Mouse (Mus musculus): ENCODE measurements around the gene Rbm34.

Gene Rbm34

DNA sequence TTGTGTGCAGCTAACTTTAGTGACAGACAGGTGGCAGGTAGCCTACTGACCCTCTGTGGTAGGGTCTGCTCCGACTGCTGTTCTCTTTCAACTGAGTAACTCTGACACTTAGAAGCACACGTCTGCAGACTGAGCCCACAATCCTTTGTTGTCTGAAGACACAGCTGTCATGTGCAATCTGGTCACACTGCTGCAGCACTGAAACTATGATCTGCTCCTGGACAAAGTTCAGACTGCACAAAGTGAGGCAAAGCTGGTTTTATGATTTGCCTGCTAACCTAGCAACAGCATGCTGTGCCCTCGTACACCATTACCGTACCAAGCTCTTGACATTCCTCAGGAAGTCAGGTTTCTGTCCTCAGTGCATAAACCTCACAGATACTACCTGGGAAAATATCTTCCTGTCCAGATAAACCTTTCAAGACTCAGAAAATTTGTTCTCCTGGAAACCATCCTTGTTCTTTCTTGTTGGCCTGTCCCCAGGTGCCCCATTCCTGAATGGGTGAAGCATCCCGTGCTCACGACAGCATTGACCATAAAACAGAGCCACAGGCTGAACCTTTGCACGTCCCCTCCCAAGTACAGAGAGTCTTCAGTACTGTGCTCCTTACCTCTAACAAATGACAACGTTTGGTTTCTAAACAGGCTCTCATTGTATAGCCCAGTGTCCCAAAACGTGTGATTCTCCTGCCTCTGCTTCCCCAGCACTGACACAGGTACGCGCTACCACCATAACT, 18.8 kb downstream of the Rbm34 start:
- no peak for DNase-seq

DNA sequence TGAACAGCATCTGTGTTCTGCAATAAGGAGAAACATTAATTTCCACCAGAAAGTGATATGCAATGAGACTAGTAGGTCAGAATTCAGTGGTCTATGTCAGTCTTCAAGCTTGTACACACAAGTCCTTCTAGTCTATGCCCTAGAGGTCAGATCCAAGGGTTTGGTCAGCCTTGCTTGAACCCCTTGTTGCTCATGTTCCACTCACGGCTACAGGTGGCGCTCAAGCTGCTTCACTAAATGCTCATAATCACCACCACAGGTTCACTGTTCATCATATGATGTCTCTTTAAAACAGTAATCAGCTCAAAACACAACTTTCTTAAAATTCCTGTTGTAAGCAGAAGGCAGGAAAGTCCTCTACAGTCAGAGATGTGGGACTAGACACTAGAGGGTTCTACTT, 21.3 kb downstream of the Rbm34 start:
- DNase-seq, result no peak

DNA sequence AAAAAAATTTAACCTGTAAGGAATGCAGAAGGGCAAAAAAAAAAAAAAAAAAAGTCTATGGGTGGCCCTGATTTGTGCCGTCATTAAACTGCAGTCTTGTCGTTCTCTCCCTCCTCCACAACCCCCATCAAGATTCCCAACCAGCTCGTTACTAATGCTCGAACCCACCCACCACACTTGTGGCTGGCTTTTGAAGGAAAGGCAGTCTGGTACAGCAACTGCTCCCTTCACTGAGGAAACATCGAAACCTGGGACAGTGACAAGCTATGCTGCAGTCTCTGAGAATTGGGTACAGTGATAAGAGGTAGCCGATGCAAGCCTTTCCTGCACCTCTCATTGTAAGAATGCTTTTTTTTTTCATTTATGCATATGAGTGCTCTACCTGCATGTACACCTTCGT, 24.4 kb downstream of the Rbm34 start:
- DNase-seq, result peak; percentile 18 to 23

DNA sequence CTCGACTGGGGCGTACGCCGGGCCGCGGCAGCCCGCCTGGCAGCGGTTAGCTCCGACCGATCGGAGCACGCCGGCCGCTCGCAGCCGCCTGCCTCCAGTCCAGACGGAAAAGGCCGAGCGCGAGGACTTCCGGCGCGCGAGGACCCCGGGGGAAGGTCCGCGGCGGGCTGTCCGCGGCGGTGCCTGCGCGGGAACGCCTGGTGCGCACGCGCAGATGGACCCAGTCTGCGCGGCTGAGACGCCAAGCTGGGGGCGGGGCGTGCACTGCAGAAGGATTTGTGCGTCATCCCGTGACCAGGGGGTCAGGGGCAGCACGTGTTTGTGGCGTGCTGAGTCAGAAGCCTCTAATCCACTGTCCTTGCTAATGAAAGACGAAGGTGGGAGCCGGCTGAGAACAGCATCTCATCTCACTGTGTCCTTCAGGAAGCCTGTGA, 25.1 kb downstream of the Rbm34 start, which contains the start of gene Tomm20:
Gene Tomm20, minus strand, starts transcription at position 115 of the 434 bp plus-strand sequence.
- DNase-seq, result peak; percentile 99

DNA sequence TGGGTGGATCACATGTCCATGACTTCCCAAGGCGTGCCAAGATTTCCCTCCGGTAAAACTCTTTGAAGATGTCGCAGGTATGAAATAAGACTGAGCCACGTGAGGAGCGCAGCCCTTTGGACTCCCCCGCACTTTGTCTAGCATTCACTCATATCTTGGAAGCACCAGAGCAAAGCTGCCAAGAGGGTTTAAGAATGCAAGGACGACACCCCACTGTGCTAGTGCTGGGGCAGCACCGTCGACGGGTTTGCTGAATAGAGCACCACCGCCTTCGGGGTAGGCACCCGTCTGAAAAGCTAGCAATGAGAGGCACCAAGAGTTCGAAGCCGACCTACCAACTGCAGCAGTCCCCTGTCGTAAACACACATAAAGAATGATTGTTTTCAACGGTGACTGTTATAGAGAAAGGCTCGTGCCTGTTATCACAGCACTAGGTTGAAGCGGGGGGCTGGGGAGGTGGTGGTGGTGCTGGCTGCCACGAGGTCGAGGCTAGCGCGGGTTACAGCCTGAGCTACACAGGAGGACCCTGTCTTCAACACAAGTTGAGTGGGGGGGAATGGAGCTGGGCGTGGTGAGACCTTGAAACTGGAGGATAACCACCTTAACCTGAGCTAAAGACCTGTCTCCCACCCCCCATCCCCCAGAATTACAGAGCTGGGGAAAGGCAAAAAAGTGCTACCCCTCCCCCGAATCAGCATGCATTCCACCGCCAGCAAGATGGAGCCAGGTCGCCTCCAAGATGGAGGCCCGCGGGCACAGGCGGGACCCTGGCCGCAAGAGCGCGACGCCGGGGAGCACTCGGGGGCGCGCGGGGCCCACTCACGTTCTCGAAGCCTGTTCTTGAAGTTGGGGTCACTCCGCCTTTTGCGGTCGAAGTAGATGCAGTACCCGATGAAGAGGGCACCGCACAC, 25.8 kb downstream of the Rbm34 start:
- peak; percentile 66 to 75 for DNase-seq

DNA sequence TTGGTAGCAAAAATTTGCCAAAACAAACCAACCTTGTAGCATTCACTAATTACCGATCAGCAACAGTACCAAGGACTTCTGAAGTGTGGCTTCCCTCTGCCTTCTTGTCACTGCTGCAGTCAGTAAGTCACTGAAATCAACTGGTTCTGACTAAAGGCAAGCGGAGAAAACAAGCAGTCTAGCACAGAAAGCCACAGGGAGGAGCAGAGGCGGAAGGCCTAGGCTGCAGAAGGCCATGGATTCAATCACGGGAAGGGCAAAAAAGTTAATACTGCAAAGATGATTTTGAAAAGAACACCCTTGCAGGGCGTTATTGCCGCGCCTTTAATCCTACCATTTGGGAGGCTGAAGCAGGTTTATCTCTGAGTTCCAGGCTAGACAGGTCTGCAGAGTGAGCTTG, 27.3 kb downstream of the Rbm34 start:
- no peak for DNase-seq

DNA sequence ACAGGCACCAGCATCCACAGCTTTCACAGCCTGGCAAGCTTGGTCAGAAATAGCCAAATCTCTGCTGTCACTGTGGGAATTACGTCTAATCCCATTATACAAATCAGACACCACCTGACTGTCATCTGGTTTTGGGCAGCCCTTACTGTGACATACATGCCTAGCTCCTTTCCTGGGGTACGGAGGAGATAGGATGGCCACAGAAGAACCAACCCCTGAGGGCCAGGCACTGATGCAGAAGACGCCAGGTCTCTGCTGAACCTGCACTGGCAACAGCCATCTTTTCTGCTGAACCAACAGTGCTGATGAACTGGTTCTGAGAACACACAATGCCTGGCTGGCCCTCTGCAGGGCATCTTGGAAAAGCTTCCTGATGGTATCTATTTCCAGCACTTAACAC, 33.5 kb downstream of the Rbm34 start:
- no peak for DNase-seq

DNA sequence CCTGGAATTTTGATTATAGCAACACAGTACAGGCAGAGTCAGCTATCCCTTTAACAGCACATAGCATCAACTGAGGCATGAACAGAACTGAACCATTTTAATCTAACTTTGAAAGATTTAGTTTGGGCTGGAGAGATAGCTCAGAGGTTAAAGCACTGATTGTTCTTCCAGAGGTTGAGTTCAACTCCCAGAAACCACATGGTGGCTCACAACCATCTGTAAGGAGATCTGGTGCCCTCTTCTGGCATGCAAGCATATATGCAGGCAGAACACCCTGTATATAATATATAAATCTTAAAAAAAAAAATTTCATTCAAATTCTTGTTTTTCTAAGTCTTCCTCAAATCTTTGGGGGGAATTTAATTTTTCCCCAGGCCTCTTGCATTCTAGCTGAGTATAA, 34.9 kb downstream of the Rbm34 start:
- peak; percentile 33 to 42 for DNase-seq

DNA sequence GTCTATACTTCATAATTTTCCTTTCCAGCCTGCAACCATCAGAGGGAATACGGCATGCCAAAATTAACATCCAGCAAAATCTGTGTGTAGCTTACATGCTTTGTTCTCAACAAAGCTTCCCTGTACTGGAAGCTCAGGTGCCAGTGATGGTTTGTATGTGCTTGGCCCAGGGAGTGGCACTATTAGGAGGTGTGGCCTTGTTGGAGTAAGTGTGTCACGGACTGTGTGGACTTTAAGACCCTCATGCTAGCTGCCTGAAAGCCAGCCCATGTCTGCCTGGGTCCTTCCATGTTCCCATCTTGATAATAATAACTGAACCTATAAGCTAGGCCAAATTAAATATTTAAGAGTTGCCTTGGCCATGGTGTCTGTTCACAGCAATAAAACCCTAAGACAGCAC, 35.5 kb downstream of the Rbm34 start:
- DNase-seq, result no peak

DNA sequence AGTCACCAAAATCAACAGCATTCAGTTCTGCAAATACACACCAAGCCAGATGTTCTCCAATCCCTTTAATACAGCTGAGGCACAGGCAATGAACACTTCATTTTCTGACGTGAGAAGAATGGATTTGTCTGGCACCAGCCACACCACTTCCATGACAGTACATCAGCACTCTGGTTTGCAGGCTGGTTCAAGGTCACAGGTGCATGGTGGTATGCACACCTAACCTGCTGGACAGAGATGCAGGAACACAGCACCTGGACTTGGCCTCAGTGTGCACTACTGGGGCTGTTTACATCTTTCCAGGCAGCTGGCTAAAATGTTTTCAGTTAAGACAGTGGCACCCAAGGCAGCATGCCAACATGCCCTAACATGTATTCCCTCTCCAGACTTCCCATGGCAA, 38.2 kb downstream of the Rbm34 start:
- DNase-seq, result no peak

DNA sequence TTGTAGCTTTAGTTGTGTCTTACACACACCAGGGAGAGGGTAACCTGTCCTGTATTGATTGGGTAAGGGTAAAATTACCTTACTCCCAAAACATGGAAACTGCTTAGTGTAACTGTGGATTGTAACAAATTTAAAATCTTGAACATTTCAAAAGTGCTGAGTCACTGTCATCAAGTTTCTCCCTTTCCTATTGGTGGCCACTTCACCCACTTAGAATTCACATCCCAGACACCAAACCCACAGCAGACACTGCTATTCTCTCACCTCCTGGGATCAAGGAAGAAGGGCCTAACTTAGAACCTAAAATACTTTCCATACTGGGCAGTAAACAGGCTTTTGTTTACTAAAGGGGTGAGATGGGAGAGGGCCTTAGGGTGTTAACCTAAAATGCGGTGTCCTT, 38.6 kb downstream of the Rbm34 start:
- no peak for DNase-seq

DNA sequence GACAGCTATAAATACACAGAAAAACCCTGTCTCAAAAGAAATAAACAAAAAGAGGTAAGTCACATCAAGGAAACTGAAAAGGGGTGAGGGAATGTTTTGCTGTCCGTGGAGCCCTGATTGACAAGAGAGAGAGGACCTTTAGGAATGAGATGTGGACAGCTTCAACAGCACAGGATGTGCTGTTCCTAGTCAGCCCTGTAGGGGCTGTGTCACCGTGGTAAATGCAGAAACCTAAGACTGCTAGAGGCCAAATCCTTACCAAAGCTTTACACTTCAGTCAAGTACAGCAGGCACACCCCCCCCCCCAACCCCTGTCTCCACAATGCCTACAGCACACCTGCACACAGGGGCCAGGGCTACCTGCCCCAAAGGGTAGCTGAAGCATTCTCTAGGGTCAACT, 39.2 kb downstream of the Rbm34 start:
- no peak for DNase-seq

DNA sequence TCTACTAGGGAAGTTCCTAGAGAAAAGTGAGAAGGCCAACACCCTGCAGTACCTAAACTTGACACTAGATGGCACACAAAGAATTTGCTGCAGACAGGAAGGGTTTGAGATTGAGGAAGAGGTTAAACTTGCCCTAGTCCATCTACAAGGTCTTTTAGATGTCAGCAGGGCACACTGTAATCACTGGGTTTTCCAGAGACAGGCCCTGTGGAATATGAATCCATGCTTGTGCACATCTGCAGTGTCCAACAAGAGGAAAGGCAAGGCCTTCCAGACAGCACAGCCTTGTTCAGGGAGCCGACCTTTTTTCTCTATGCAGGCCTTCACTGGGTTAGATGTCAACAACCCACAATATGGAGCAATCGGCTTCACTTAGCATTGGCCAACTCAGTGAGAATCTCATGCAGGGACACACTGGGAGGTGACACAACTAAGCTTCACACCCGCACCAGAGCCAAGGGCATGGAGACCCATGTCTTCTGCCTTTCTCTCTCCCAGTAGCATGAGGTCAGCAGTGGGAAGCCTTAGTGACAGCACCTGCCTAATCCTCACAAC, 41.2 kb downstream of the Rbm34 start:
- DNase-seq, result peak; percentile 80 to 89

DNA sequence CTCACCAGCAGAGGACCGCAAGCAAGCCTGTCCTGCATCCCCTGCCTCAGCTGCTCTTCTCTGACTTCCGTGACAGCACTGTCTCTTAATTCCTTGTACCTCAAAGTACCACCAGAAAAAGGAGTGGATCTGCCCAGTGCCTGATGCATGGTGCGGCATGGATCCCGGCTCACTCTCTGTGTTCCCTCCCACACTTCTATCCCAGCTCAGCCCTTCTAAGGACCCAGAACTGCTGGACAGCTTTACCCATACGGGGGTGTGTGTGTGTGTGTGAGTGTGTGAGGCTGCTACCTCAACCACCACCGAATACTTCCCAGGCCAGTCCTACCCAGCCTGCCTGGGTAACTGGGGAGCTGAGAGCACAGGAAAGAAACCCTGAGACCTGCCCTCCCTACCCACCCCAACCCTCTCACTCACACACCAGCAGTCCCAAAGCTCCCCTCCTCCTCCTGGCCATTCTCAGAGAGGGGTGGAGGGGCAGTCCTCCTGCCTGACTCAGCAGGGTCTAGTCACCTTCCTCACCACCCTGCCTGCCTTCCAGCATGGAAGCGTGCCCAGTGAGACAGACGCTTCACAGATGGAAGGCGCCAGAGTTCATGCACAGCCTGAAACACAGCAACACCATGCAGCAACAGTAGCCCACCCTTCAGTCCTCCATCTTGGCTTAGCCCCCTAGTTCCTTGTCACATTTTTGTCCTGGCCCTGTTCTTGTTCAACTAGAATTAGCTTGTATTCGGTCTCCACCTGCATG, 41.9 kb downstream of the Rbm34 start:
- DNase-seq, result peak; percentile 61 to 73

DNA sequence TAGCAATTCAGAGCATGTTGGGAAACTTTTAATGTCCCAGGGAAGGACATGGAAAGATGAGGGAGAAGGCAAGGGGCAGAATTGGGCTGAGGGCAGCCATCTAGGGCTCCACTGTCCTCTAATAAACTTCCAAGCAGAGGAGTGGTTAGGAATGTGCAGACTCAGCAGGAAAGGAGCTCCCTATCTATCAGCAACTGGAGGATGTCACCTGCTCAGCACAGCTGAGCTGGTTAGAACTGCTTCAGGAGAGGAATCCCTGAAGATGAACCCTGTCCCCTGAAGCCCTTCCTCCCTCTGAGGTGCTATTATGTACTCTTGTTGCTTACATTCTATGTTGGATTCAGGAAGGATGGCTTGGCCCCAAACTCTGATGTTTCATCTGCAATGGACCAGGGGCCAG, 42.8 kb downstream of the Rbm34 start:
- DNase-seq, result no peak

DNA sequence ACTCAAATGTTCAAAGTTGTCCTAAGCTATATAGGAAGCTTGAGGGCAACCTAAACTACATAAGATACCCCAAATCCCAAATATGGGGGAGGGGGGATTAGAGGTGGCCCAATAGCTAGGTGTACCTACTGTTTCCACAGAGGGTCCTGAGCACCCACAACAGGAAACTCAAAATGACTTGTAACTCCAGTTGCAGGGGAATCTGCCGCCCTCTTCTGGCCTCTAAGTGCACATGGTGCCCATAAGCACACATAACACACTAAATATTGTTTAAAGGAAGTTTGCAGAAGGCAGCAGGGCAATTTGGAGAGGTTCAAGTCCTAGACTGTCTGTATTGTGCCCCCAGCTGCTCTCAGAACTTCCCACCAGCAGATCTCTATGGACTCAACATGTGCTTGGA, 43.8 kb downstream of the Rbm34 start:
- peak; percentile 27 to 41 for DNase-seq

DNA sequence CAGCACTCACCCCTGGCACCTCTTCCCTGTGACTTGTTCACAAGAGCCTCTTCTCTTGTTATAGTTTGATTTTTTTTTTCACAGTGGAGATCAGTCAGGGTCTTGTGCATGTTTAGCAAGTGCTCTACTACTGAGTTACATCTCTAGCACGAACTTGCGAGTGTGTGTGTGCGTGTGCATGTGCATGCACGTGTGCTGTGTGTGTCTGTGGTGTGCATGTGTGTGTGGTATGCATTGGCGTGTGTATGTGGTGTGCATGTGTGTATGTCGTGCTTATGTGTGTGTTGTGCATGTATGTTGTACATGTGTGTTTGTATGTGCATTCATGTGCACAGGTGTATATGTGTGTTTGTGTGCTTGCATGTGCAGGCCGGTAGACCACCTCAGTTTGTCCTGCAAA, 47.9 kb downstream of the Rbm34 start:
- no peak for DNase-seq

DNA sequence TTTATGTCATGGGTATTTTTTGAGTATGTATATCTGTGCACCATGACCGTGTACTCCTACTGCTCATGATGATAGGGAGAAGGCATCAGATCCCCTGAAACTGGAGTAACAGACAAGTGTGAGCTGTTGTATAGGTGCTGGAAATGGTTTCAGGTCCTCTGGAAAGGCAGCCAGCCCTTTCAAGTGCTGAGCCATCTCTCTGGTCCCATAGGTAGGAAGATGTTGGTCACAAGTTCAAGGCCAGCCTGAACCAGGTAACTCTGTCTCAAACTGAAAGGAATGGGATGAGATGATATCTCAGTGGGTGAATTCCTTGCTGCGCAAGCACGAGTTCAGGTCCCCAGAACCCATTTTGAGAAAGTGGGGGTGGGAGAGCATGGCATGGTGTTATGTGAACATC, 49.4 kb downstream of the Rbm34 start:
- no peak for DNase-seq

DNA sequence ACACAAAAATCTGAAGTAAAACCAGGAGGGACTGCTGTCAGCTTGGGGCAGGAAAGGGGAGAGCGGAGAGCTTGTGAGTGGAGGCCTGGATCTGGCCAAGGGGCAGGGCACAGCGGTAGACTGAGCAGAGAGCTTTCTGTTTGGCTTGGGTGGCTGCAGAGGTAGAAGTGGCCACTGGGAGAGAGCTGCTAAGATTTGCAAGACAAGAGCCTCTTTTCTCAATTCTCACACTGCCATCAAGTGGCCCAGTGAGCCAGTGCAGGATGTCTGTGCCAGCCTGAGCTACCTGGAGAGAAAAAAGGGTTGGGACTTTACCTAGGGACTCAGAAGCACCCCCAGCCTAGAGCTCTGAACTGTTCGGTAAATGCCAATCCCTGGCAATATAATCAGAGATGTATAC, 50.0 kb downstream of the Rbm34 start:
- DNase-seq, result peak; percentile 85 to 87

DNA sequence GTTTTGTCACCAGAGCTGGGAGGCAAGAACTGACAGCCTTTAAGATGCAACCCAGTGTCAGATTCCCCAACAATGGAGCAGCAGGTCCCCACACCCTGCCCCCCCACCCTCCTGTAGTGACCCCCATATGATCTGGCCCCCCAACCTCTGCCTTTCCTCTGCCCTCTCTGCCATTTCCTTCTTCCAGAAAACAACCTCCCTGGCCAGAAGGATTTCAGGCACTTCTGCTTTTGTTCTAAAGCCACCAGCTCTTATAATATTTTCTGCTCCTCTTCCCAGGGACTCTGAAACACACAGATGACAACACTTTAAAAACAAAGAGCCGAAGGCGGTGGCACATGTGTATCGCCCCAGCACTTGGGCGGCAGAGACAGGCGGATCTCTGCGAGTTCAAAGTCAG, 50.5 kb downstream of the Rbm34 start:
- DNase-seq, result no peak

DNA sequence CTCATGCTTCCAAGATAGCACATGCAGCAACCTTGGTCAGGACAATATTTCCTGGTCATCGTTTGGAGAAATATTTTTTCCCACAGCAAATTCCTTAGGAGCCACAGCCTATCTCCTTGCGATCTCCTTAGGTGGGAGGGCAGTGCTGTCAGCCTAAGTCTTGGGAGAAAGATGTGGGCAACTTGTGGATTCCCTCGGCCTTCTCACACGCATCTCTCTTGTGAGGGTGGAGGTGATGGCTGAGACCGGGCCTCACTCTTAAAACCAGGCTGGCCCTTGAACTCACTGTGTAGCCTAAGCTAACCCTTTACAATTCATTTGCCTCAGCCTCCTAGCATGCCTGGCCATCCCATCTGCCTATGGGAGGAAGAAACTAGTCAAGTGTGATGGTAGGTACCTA, 51.2 kb downstream of the Rbm34 start:
- no peak for DNase-seq

DNA sequence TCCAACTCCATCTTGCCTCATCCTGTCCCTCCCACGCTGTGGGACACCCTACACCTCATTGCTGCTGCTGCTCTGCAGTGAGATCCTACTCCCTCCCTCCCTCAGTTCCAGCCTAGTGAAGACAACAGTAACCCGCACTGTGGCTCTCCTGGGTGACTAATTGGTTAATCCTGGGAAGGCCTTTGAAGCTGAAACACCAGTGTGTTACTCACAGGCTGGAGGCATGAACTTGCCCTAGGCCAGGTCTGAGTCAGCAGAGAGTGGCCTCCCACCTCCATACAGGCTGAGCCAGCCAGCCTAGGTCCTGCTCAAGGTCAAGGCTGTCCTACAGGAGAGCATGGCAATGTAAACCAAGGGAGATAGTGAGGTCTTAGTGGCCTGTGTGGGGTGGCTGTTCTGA, 51.6 kb downstream of the Rbm34 start:
- no peak for DNase-seq

DNA sequence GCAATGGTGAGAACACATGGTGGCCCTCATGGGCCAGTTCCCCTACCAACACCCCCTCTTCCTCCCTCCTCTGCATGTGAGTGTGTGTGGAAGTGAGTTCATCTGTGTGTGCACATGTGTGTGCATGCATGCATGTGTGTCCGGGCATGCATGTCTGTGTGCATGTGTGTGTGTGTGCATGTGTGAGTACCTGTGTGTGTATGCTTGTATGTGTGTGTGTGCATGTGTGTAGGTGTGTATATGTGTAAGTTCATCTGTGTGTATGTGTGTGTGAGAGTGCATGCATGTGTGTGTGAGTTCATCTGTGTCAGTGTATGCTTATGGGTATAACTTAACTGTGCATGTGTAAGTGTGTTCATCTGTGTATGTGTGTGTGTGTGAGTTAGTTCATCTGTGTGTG, 52.5 kb downstream of the Rbm34 start:
- DNase-seq, result no peak

Data from cerebellum, postnatal 10 days (tissue).